Mouse (Mus musculus): Measurements from ENCODE around the gene Ctnnbip1. TPM values are rescaled to one million over a fixed set of nuclear protein-coding genes. Genes with fewer than 3 reads are reported as not detected.

Gene Ctnnbip1
- polyA plus RNA-seq, 1 experiment from 2014 or later, result 36.3 TPM

- Histone ChIP-seq H3K9me3 (replicated peaks; ENCODE audit: control insufficient read depth, low read length) (no peaks in the 10 kb centered on the region), H3K36me3 (ENCODE audit: control insufficient read depth, insufficient read depth, low read length) (no peaks in the 10 kb centered on the region), H3K27ac (ENCODE audit: low read depth, low read length) (no peak overlapping the region), H3K4me3 (ENCODE audit: low read depth, low read length) (no peak overlapping the region), H3K4me2 (no peak overlapping the region), H3K9ac (ENCODE audit: low read depth, low read length) (no peak overlapping the region), H3K4me1 (ENCODE audit: control insufficient read depth, insufficient read depth, low read length) (peaks cover 26% of the 10 kb centered on the region), H3K27me3 (ENCODE audit: control insufficient read depth, insufficient read depth, low read length) (no peaks in the 10 kb centered on the region)
- no peak for ATAC-seq (replicated peaks; ENCODE audit: insufficient number of reproducible peaks, low FRiP score, low TSS enrichment)
- WGBS (ENCODE audit: insufficient replicate concordance), result 81% methylated on average over 5 of the region's 5 CpGs
Measured at GRCm38 (mm10) chr4:149557905-149558304, 39.9 kb downstream of the Ctnnbip1 start.

- Histone ChIP-seq H3K4me3 (ENCODE audit: low read depth, low read length) (no peak overlapping the region), H3K4me1 (ENCODE audit: control insufficient read depth, insufficient read depth, low read length) (peaks cover 31% of the 10 kb centered on the region), H3K36me3 (ENCODE audit: control insufficient read depth, insufficient read depth, low read length) (no peaks in the 10 kb centered on the region), H3K27ac (ENCODE audit: low read depth, low read length) (no peak overlapping the region), H3K27me3 (ENCODE audit: control insufficient read depth, insufficient read depth, low read length) (no peaks in the 10 kb centered on the region), H3K4me2 (no peak overlapping the region), H3K9me3 (replicated peaks; ENCODE audit: control insufficient read depth, low read length) (no peaks in the 10 kb centered on the region), H3K9ac (ENCODE audit: low read depth, low read length) (no peak overlapping the region)
- ATAC-seq (replicated peaks; ENCODE audit: insufficient number of reproducible peaks, low FRiP score, low TSS enrichment), result no peak
- 68% methylated on average over 3 of the region's 3 CpGs for WGBS (ENCODE audit: insufficient replicate concordance)
Measured at GRCm38 (mm10) chr4:149558389-149558788, 40.4 kb downstream of the Ctnnbip1 start.

GRCm38 (mm10) chr4:149561392-149561791 is 43.4 kb downstream of the Ctnnbip1 start:
- H3K4me2 ChIP-seq, result no peak overlapping the region
- H3K9me3 ChIP-seq (replicated peaks; ENCODE audit: control insufficient read depth, low read length), result no peaks in the 10 kb centered on the region
- no peak overlapping the region for H3K4me3 ChIP-seq (ENCODE audit: low read depth, low read length)
- H3K36me3 ChIP-seq (ENCODE audit: control insufficient read depth, insufficient read depth, low read length), result no peaks in the 10 kb centered on the region
- no peaks in the 10 kb centered on the region for H3K27me3 ChIP-seq (ENCODE audit: control insufficient read depth, insufficient read depth, low read length)
- no peak for ATAC-seq (replicated peaks; ENCODE audit: insufficient number of reproducible peaks, low FRiP score, low TSS enrichment)
- 87% methylated on average over 4 of the region's 4 CpGs for WGBS (ENCODE audit: insufficient replicate concordance)
- H3K9ac ChIP-seq (ENCODE audit: low read depth, low read length), result no peak overlapping the region
- H3K4me1 ChIP-seq (ENCODE audit: control insufficient read depth, insufficient read depth, low read length), result peaks cover 53% of the 10 kb centered on the region
- no peak overlapping the region for H3K27ac ChIP-seq (ENCODE audit: low read depth, low read length)

GRCm38 (mm10) chr4:149561986-149562904 is 44.2 kb downstream of the Ctnnbip1 start:
- H3K27ac ChIP-seq (ENCODE audit: low read depth, low read length), result peak overlapping the region; percentile 36
- WGBS (ENCODE audit: insufficient replicate concordance), result 49% methylated on average over 21 of the region's 21 CpGs
- peak overlapping the region; percentile 41 for H3K4me2 ChIP-seq
- peaks cover 54% of the 10 kb centered on the region for H3K4me1 ChIP-seq (ENCODE audit: control insufficient read depth, insufficient read depth, low read length)
- ATAC-seq (replicated peaks; ENCODE audit: insufficient number of reproducible peaks, low FRiP score, low TSS enrichment), result peak; percentile 27; the same call in 1 of the 2 replicates
- H3K9ac ChIP-seq (ENCODE audit: low read depth, low read length), result no peak overlapping the region
- no peaks in the 10 kb centered on the region for H3K9me3 ChIP-seq (replicated peaks; ENCODE audit: control insufficient read depth, low read length)
- H3K27me3 ChIP-seq (ENCODE audit: control insufficient read depth, insufficient read depth, low read length), result no peaks in the 10 kb centered on the region
- H3K4me3 ChIP-seq (ENCODE audit: low read depth, low read length), result no peak overlapping the region
- no peaks in the 10 kb centered on the region for H3K36me3 ChIP-seq (ENCODE audit: control insufficient read depth, insufficient read depth, low read length)

- Histone ChIP-seq H3K9me3 (replicated peaks; ENCODE audit: control insufficient read depth, low read length) (no peaks in the 10 kb centered on the region), H3K4me1 (ENCODE audit: control insufficient read depth, insufficient read depth, low read length) (peaks cover 55% of the 10 kb centered on the region), H3K9ac (ENCODE audit: low read depth, low read length) (no peak overlapping the region), H3K4me3 (ENCODE audit: low read depth, low read length) (no peak overlapping the region), H3K27ac (ENCODE audit: low read depth, low read length) (peak overlapping the region; percentile 36), H3K27me3 (ENCODE audit: control insufficient read depth, insufficient read depth, low read length) (no peaks in the 10 kb centered on the region), H3K4me2 (peak overlapping the region; percentile 41), H3K36me3 (ENCODE audit: control insufficient read depth, insufficient read depth, low read length) (no peaks in the 10 kb centered on the region)
- 38% methylated on average over 7 of the region's 7 CpGs for WGBS (ENCODE audit: insufficient replicate concordance)
- ATAC-seq (replicated peaks; ENCODE audit: insufficient number of reproducible peaks, low FRiP score, low TSS enrichment), result no peak
Measured at GRCm38 (mm10) chr4:149562905-149563347, 44.9 kb downstream of the Ctnnbip1 start.

- H3K36me3 ChIP-seq (ENCODE audit: control insufficient read depth, insufficient read depth, low read length), result no peaks in the 10 kb centered on the region
- H3K4me2 ChIP-seq, result peak overlapping the region; percentile 55
- no peak for ATAC-seq (replicated peaks; ENCODE audit: insufficient number of reproducible peaks, low FRiP score, low TSS enrichment)
- H3K27ac ChIP-seq (ENCODE audit: low read depth, low read length), result peak overlapping the region; percentile 68
- H3K9ac ChIP-seq (ENCODE audit: low read depth, low read length), result 0 out of 2 replicates have a peak overlapping the region, but pooled peaks have one; percentile 22
- no peaks in the 10 kb centered on the region for H3K9me3 ChIP-seq (replicated peaks; ENCODE audit: control insufficient read depth, low read length)
- no peaks in the 10 kb centered on the region for H3K27me3 ChIP-seq (ENCODE audit: control insufficient read depth, insufficient read depth, low read length)
- H3K4me1 ChIP-seq (ENCODE audit: control insufficient read depth, insufficient read depth, low read length), result peaks cover 51% of the 10 kb centered on the region
- WGBS (ENCODE audit: insufficient replicate concordance), result 42% methylated on average over 10 of the region's 10 CpGs
- no peak overlapping the region for H3K4me3 ChIP-seq (ENCODE audit: low read depth, low read length)
Measured at GRCm38 (mm10) chr4:149563941-149564361, 45.9 kb downstream of the Ctnnbip1 start.

- Histone ChIP-seq H3K9me3 (replicated peaks; ENCODE audit: control insufficient read depth, low read length) (no peaks in the 10 kb centered on the region), H3K4me1 (ENCODE audit: control insufficient read depth, insufficient read depth, low read length) (peaks cover 51% of the 10 kb centered on the region), H3K4me3 (ENCODE audit: low read depth, low read length) (no peak overlapping the region), H3K36me3 (ENCODE audit: control insufficient read depth, insufficient read depth, low read length) (no peaks in the 10 kb centered on the region), H3K27me3 (ENCODE audit: control insufficient read depth, insufficient read depth, low read length) (no peaks in the 10 kb centered on the region), H3K9ac (ENCODE audit: low read depth, low read length) (no peak overlapping the region), H3K27ac (ENCODE audit: low read depth, low read length) (peak overlapping the region; percentile 68), H3K4me2 (peak overlapping the region; percentile 55)
- ATAC-seq (replicated peaks; ENCODE audit: insufficient number of reproducible peaks, low FRiP score, low TSS enrichment), result peak; percentile 32; the same call in 1 of the 2 replicates
- 55% methylated on average over 20 of the region's 20 CpGs for WGBS (ENCODE audit: insufficient replicate concordance)
Measured at GRCm38 (mm10) chr4:149564452-149565407, 46.7 kb downstream of the Ctnnbip1 start.

- ATAC-seq (replicated peaks; ENCODE audit: insufficient number of reproducible peaks, low FRiP score, low TSS enrichment), result no peak
- WGBS (ENCODE audit: insufficient replicate concordance), result 14% methylated on average over 8 of the region's 8 CpGs
- no peak overlapping the region for H3K4me2 ChIP-seq
Measured at GRCm38 (mm10) chr4:149567432-149568026, 49.5 kb downstream of the Ctnnbip1 start.

More at GRCm38 (mm10) chr4:149567432-149568026, 49.5 kb downstream of the Ctnnbip1 start:
- H3K9me3 ChIP-seq (replicated peaks; ENCODE audit: control insufficient read depth, low read length), result no peaks in the 10 kb centered on the region
- H3K27me3 ChIP-seq (ENCODE audit: control insufficient read depth, insufficient read depth, low read length), result no peaks in the 10 kb centered on the region
- H3K27ac ChIP-seq (ENCODE audit: low read depth, low read length), result no peak overlapping the region
- no peaks in the 10 kb centered on the region for H3K36me3 ChIP-seq (ENCODE audit: control insufficient read depth, insufficient read depth, low read length)
- no peak overlapping the region for H3K9ac ChIP-seq (ENCODE audit: low read depth, low read length)
- H3K4me1 ChIP-seq (ENCODE audit: control insufficient read depth, insufficient read depth, low read length), result peaks cover 37% of the 10 kb centered on the region
- no peak overlapping the region for H3K4me3 ChIP-seq (ENCODE audit: low read depth, low read length)
